Mouse (Mus musculus) small intestine, adult 2 months (tissue): ENCODE measurements around the gene Dtl. TPM values are rescaled to one million over a fixed set of nuclear protein-coding genes. Genes with fewer than 3 reads are reported as not detected.
A peak's percentile ranks its signal among the peaks of the same experiment; 100 is the strongest.

ENCODE experiments used
- H3K27ac ChIP-seq: fragments of 200-500 bp; 2 replicates; pipeline ENCODE4 v1.5.1; 2012; ENCODE audit warnings: low read depth, low read length, control low read depth, inconsistent platforms; ENCODE audit not compliant: insufficient read depth
- H3K27me3 ChIP-seq: fragments of 200-500 bp; 2 replicates; pipeline ENCODE4 v1.6.1; 2012; ENCODE audit warnings: mild to moderate bottlenecking, moderate library complexity, low read length, inconsistent platforms; ENCODE audit not compliant: control insufficient read depth, insufficient read depth
- H3K36me3 ChIP-seq: fragments of 200-500 bp; 2 replicates; pipeline ENCODE4 v1.6.1; 2012; ENCODE audit warnings: mild to moderate bottlenecking, low read length, control low read depth, inconsistent platforms; ENCODE audit not compliant: control insufficient read depth, insufficient read depth
- H3K4me1 ChIP-seq: fragments of 200-500 bp; 2 replicates; pipeline ENCODE4 v1.6.1; 2012; ENCODE audit warnings: low read length, inconsistent platforms, mixed read lengths; ENCODE audit not compliant: control insufficient read depth, insufficient read depth, insufficient read length
- H3K4me3 ChIP-seq: fragments of 200-500 bp; 2 replicates; pipeline ENCODE4 v1.5.1; 2012; ENCODE audit warnings: low read depth, mild to moderate bottlenecking, control low read depth, inconsistent platforms, low read length, moderate library complexity
- CTCF ChIP-seq: fragments of 200-500 bp; IDR thresholded peaks from 2 replicates; pipeline ENCODE4 v1.5.1; 2012; ENCODE audit warnings: low read depth, mild to moderate bottlenecking, control low read depth, inconsistent platforms, low read length, moderate library complexity, mixed read lengths; ENCODE audit not compliant: insufficient replicate concordance, insufficient read length; ENCODE audit errors: extremely low read depth
- POLR2A ChIP-seq: fragments of 200-500 bp; IDR thresholded peaks from 2 replicates; pipeline ENCODE4 v1.6.1; 2012; ENCODE audit warnings: low read depth, mild to moderate bottlenecking, control low read depth, inconsistent platforms, low read length, moderate library complexity
- WGBS: fragments of 180-500 bp; shearing (Covaris S2); methylation state at CpG from one replicate; pipeline ENCODE4 v1.1.7; 2018; 5-methylcytosine and 5-hydroxymethylcytosine counted together
- polyA plus RNA-seq: library from polyadenylated mRNA; depleted of rRNA; stranded (reverse); fragments of >200 nt; gene quantifications from 2 replicates; pipeline ENCODE4 v1.2.3, GENCODE M21; 2012; rRNA removed

Gene Dtl
- polyA plus RNA-seq, 1 experiment = 0.80 TPM

DNA sequence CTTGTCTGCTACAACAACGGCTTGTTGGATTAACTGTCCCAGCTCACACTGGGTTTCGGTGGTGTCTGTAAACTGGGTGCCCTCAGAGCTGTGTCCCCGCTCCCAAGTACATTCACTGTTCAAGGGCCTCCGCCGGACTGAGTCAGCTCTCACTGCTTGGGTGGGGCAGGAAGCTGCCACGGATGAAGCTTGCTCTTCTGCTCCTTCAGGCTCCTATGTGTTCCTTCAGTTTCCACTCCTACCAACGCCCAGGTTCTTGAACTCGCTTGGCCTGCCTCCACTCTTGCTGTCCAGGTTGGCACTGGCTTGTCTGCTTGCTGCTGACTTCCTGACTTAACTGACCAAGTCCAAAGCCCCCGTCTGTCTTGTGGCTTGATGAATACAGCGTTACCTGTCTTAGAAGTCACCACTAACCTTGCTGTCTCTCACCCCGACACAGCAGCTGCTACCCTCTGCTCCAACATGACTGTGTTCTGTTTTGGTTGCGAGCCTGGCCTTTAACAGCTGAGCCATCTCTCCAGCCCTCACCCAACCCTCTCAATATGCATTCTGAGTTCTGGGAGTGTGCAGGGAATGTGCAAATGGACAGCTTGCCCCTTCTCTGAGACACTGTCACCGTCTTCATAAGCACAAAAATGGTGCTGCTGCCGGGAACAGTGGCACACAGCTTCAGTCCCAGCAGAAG is 76.9 kb downstream of the Dtl start:
- peak overlapping the region; percentile 97 for H3K27ac ChIP-seq
- H3K27me3 ChIP-seq = no peaks in the 10 kb centered on the region
- no peak overlapping the region; the same call in 1 of the 2 replicates for H3K4me3 ChIP-seq
- WGBS = 30% methylated on average over 14 of the region's 14 CpGs
- H3K36me3 ChIP-seq = no peaks in the 10 kb centered on the region
- TF ChIP-seq POLR2A (no peak), CTCF (no peak)
- peaks cover 23% of the 10 kb centered on the region for H3K4me1 ChIP-seq

- no peak for TF ChIP-seq CTCF
- no peak for TF ChIP-seq POLR2A
Observed at GRCm38 (mm10) chr1:191496676-191497075, 78.7 kb downstream of the Dtl start.

GRCm38 (mm10) chr1:191495051-191495467 is 80.3 kb downstream of the Dtl start:
- H3K27me3 ChIP-seq = no peaks in the 10 kb centered on the region
- no peak for TF ChIP-seq CTCF
- TF ChIP-seq POLR2A = no peak
- peaks cover 23% of the 10 kb centered on the region for H3K4me1 ChIP-seq
- no peaks in the 10 kb centered on the region for H3K36me3 ChIP-seq
- H3K27ac ChIP-seq = no peak overlapping the region
- H3K4me3 ChIP-seq = no peak overlapping the region
- 17% methylated on average over 10 of the region's 10 CpGs for WGBS

More at GRCm38 (mm10) chr1:191496676-191497075, 78.7 kb downstream of the Dtl start:
- Histone ChIP-seq H3K27me3 (no peaks in the 10 kb centered on the region), H3K4me3 (no peak overlapping the region), H3K4me1 (peaks cover 23% of the 10 kb centered on the region), H3K27ac (no peak overlapping the region), H3K36me3 (no peaks in the 10 kb centered on the region)
- 73% methylated on average over 1 of the region's 1 CpGs for WGBS

GRCm38 (mm10) chr1:191494303-191494655 is 81.1 kb downstream of the Dtl start:
- no peaks in the 10 kb centered on the region for H3K27me3 ChIP-seq
- H3K4me3 ChIP-seq = no peak overlapping the region
- WGBS = 20% methylated on average over 2 of the region's 2 CpGs
- no peaks in the 10 kb centered on the region for H3K36me3 ChIP-seq
- TF ChIP-seq POLR2A = no peak
- no peak for TF ChIP-seq CTCF
- H3K4me1 ChIP-seq = peaks cover 18% of the 10 kb centered on the region
- H3K27ac ChIP-seq = 0 out of 2 replicates have a peak overlapping the region, but pooled peaks have one; percentile 20

DNA sequence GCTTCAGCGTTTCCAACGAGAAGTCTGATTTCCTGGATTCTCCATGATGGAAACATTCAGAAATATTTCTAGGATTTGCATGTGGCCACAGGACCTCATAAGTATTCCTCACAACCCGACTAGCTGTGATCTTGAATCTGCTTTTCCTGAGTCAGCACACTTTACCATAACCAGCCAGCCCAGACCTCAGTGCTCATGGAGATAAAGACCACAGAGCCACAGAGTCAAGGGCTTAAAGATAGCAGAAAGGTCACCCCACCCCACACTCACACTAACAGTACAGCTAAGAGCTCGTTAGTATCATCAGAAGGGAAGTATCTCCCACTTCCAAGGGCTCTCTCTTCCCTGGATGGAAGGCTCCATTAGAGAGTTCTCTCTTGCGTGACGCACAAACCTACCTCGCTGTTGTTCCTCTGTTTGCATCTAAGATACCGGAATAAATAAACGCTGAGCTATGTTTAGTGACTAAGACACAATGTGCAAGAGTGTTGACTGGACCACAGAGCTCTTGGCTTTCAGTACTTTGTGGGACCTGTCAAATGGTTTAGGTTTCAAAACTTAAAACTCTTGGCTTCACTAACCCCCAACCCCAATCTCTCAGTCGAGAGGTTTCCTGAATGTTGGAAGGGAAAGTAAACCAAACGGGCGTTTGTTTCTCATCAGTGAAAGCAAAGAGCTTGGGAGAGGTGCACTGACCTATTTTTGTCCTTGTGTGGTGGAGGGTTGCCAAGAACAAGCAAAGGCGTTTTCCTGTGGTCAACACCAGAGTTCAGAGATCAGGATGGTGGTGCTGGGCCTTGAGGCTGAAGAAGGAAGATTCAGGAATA is 81.7 kb downstream of the Dtl start:
- Histone ChIP-seq H3K4me3 (no peak overlapping the region), H3K27me3 (no peaks in the 10 kb centered on the region), H3K27ac (peak overlapping the region; percentile 20; the same call in 1 of the 2 replicates), H3K36me3 (no peaks in the 10 kb centered on the region), H3K4me1 (peaks cover 15% of the 10 kb centered on the region)
- no peak for TF ChIP-seq POLR2A
- TF ChIP-seq CTCF = no peak
- WGBS = 55% methylated on average over 13 of the region's 13 CpGs

GRCm38 (mm10) chr1:191490446-191490845 is 84.9 kb downstream of the Dtl start:
- Histone ChIP-seq H3K27ac (no peak overlapping the region), H3K27me3 (no peaks in the 10 kb centered on the region), H3K36me3 (no peaks in the 10 kb centered on the region), H3K4me1 (peaks cover 8% of the 10 kb centered on the region; the same call in 1 of the 2 replicates), H3K4me3 (no peak overlapping the region)
- 54% methylated on average over 7 of the region's 7 CpGs for WGBS
- TF ChIP-seq CTCF (no peak), POLR2A (no peak)

Other genes with a start within 250 kb of the Dtl start
- gene Tmem206, start 249.6 kb downstream of the Dtl start, polyA plus RNA-seq = 2.2 and 2.7 TPM in 2 replicates
- gene Ppp2r5a, start 172.3 kb downstream of the Dtl start, polyA plus RNA-seq = 18.5 and 46.6 TPM in 2 replicates
- gene Ints7, start 92 bp upstream of the Dtl start, polyA plus RNA-seq = 4.6 and 9.8 TPM in 2 replicates
- gene Lpgat1, start 142.3 kb upstream of the Dtl start, polyA plus RNA-seq = 17.5 and 20.1 TPM in 2 replicates
- 1.7 and 5.5 TPM in 2 replicates for gene Nek2, start 245.9 kb upstream of the Dtl start, polyA plus RNA-seq